Mouse (Mus musculus) testis, adult 2 months (tissue): ENCODE results near the gene Elp5.

ENCODE experiments used
- CTCF ChIP-seq: fragments of 200-500 bp; IDR thresholded peaks from 2 replicates; pipeline ENCODE4 v1.5.1; 2012; ENCODE audit warnings: low read depth, mild to moderate bottlenecking, inconsistent platforms, low read length, moderate library complexity; ENCODE audit not compliant: control insufficient read depth, insufficient read depth, insufficient replicate concordance
- POLR2A ChIP-seq: fragments of 200-500 bp; IDR thresholded peaks from 2 replicates; pipeline ENCODE4 v1.6.1; 2012; ENCODE audit warnings: low read depth, mild to moderate bottlenecking, inconsistent platforms, low read length, moderate library complexity; ENCODE audit not compliant: control insufficient read depth

- no peak for TF ChIP-seq POLR2A
- no peak; the same call in 1 of the 2 replicates for TF ChIP-seq CTCF
Measured at GRCm38 (mm10) chr11:70005521-70005920, 23.2 kb upstream of the Elp5 start.
